Mouse (Mus musculus) intestine, postnatal 0 days (tissue): ENCODE measurements around the gene Ctf2. TPM values are rescaled to one million over a fixed set of nuclear protein-coding genes. Genes with fewer than 3 reads are reported as not detected.

Experiments
- ATAC-seq: fragments of 200-750 bp; cut with Nextera tagmentation; 2 replicates; pipeline ENCODE4 v1.8.0; 2017; ENCODE audit warnings: mild to moderate bottlenecking, moderate TSS enrichment, moderate library complexity
- H3K27ac ChIP-seq: fragments of 300-500 bp; sonication (generic); 2 replicates; pipeline ENCODE4 v1.5.1; 2014; ENCODE audit warnings: mild to moderate bottlenecking, low read depth, low read length, moderate library complexity
- H3K27me3 ChIP-seq: fragments of 300-500 bp; sonication (generic); replicated peaks from 2 replicates; pipeline ENCODE4 v1.6.1; 2014; ENCODE audit warnings: low read length, mixed read lengths; ENCODE audit not compliant: control insufficient read depth, insufficient read depth
- H3K36me3 ChIP-seq: fragments of 300-500 bp; sonication (generic); 2 replicates; pipeline ENCODE4 v1.6.1; 2014; ENCODE audit warnings: mild to moderate bottlenecking, moderate library complexity; ENCODE audit not compliant: control insufficient read depth, insufficient read depth
- H3K4me1 ChIP-seq: fragments of 300-500 bp; sonication (generic); replicated peaks from 2 replicates; pipeline ENCODE4 v1.6.1; 2014; ENCODE audit warnings: antibody characterized with exemption, low read length, mixed read lengths; ENCODE audit not compliant: control insufficient read depth, insufficient read depth
- H3K4me2 ChIP-seq: fragments of 300-500 bp; sonication (generic); replicated peaks from 2 replicates; pipeline ENCODE4 v1.6.1; 2014; ENCODE audit warnings: low read depth, mild to moderate bottlenecking, moderate library complexity
- H3K4me3 ChIP-seq: fragments of 300-500 bp; sonication (generic); 2 replicates; pipeline ENCODE4 v1.5.1; 2014; ENCODE audit warnings: low read depth, low read length
- H3K9ac ChIP-seq: fragments of 300-500 bp; sonication (generic); 2 replicates; pipeline ENCODE4 v1.6.1; 2014; ENCODE audit warnings: mild to moderate bottlenecking, low read depth, low read length
- H3K9me3 ChIP-seq: fragments of 300-500 bp; sonication (generic); 2 replicates; pipeline ENCODE4 v1.6.1; 2016; ENCODE audit warnings: mixed run types; ENCODE audit not compliant: control insufficient read depth
- CTCF ChIP-seq: sonication (generic); IDR thresholded peaks from 2 replicates; pipeline ENCODE4 v1.5.1; 2016; ENCODE audit warnings: low read depth, mild to moderate bottlenecking, control low read depth, antibody characterized with exemption, moderate library complexity
- WGBS: fragments of 180-500 bp; shearing (Covaris S2); extraction: QIAGEN DNeasy Blood & Tissue Kit; methylation state at CpG from one replicate; pipeline ENCODE4 v1.1.7; 2014; 5-methylcytosine and 5-hydroxymethylcytosine counted together
- polyA plus RNA-seq: library from polyadenylated mRNA; unstranded; fragments of >200 nt; fragmentation: Nextera tagmentation; extraction: Ambion mirVana; gene quantifications from 2 replicates; pipeline ENCODE4 v1.2.1, GENCODE M21; 2015

The Ctf2 gene
- polyA plus RNA-seq, 1 experiment from 2014 or later, result not detected

DNA sequence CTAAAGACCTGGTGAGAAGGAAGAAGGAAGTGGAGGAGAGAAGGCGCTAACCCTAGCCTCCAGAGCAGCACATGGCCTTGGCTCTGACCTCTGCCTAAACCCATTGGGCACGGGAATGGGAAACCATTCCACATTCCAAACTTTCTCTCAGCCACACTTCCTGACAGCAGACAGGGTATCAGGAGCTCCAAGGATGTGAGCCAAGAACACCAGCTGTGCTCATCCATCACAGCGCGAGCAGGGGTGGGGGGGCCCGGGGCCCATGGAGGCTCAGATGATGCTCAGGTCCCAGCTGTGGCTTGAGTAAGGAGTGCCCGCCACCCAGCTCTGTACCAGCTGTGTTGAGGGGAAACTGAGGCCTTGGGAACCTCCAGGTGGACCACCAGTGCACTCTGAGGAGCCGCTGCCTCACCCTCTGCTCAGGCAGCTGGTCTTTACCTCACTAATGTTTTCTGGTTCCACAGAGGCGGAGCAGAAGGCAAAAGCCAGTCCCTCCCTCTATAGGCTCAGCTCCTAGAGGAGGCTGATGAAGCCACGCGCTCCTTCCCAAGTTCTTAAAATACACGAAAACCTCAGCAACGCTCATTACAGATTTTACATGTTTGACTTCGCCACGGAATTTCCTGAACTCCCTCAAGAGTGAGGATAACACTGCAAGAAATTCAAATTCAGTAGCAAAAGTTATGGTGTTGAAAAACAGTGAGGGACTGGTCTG lies 46.5 kb downstream of the Ctf2 start:
- no peaks in the 10 kb centered on the region for H3K27me3 ChIP-seq
- H3K9ac ChIP-seq, result no peak overlapping the region
- H3K4me2 ChIP-seq, result no peak overlapping the region
- no peaks in the 10 kb centered on the region for H3K4me1 ChIP-seq
- no peaks in the 10 kb centered on the region for H3K9me3 ChIP-seq
- no peak overlapping the region for H3K27ac ChIP-seq
- ATAC-seq, result no peak
- no peaks in the 10 kb centered on the region for H3K36me3 ChIP-seq
- no peak for TF ChIP-seq CTCF
- no peak overlapping the region for H3K4me3 ChIP-seq
- WGBS, result 62% methylated on average over 14 of the region's 14 CpGs

DNA sequence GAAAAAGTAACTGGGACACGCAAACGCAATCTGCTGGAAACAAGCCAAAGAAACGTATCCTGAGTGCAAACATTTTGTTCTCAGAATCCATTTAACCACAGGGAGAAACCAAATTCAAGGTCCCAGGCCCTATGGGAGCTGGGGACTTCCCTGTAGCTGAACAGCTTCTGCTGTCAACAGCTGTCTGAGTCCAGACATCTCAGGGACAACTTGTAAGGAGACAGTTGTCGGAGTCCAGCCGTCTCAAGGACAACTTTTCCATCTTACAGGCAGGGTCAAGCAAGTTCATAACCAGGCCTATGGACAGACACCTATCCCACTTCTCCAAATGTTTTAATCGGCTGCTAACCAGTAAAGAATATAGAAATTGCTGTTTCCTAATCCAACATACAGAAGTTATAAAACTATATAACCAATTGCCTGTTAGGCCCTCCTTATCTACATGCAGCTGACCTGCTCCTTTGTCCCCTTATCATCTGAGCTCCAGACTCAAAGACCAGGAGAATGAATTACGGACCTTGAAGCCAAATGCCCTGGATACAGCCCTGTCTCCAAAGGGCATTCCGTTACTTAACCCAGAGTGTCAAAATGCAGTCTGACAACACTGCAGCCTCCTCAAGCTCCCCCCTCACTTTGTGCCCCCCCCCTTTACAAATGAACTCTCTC lies 49.9 kb downstream of the Ctf2 start:
- H3K27me3 ChIP-seq, result no peaks in the 10 kb centered on the region
- ATAC-seq, result peak; percentile 48; the same call in 1 of the 2 replicates
- H3K27ac ChIP-seq, result no peak overlapping the region
- no peaks in the 10 kb centered on the region for H3K36me3 ChIP-seq
- H3K9ac ChIP-seq, result no peak overlapping the region
- 45% methylated on average over 8 of the region's 8 CpGs for WGBS
- no peak overlapping the region for H3K4me3 ChIP-seq
- TF ChIP-seq CTCF, result no peak
- H3K4me1 ChIP-seq, result no peaks in the 10 kb centered on the region
- H3K4me2 ChIP-seq, result no peak overlapping the region
- no peaks in the 10 kb centered on the region for H3K9me3 ChIP-seq

DNA sequence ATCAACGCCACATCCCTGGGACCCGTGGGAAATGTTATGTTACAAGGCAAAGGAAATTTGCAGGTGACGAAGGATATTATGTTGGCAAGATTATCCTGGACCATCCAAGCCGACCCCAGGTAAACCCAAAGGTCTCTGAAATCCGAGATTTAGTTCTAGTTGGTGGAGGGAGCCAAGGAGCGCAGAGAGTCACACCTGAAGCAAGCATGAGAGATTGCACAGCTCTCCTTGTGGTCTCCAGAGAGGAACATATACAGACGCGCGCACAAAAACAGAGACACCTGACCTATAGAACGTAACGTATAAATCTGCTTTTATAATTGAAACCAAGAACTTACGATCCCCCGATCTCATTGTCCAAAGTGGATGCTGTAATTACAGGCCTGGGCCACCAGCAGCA lies 51.4 kb downstream of the Ctf2 start:
- Histone ChIP-seq H3K27me3 (no peaks in the 10 kb centered on the region), H3K4me2 (no peak overlapping the region), H3K4me1 (no peaks in the 10 kb centered on the region), H3K9ac (no peak overlapping the region), H3K36me3 (no peaks in the 10 kb centered on the region), H3K27ac (no peak overlapping the region), H3K9me3 (no peaks in the 10 kb centered on the region), H3K4me3 (no peak overlapping the region)
- 91% methylated on average over 13 of the region's 13 CpGs for WGBS
- no peak for TF ChIP-seq CTCF
- ATAC-seq, result no peak

DNA sequence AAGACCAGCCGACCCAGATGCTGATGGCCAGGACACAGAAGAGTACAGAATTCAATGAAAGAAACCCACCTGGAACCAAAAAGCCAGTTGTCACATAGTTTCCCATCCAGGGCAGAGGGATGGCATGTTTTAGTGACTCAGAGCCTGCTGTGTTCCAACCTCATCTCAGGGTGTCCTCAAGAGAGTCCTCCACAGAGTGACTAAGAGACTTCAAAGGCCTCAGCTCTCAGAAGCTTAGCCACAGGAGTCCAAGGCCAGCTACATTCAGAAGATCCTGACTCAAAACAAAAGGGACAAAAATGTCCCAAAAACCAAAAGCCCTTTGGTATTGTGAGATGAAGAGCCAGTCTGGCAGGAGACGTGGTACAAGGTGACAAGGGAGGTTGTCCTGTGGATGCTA lies 53.2 kb downstream of the Ctf2 start:
- H3K27ac ChIP-seq, result no peak overlapping the region
- no peak overlapping the region for H3K4me3 ChIP-seq
- no peak overlapping the region for H3K4me2 ChIP-seq
- H3K36me3 ChIP-seq, result no peaks in the 10 kb centered on the region
- ATAC-seq, result no peak
- no peaks in the 10 kb centered on the region for H3K27me3 ChIP-seq
- H3K9ac ChIP-seq, result no peak overlapping the region
- no peak for TF ChIP-seq CTCF
- 91% methylated on average over 2 of the region's 2 CpGs for WGBS
- no peaks in the 10 kb centered on the region for H3K4me1 ChIP-seq
- no peaks in the 10 kb centered on the region for H3K9me3 ChIP-seq

DNA sequence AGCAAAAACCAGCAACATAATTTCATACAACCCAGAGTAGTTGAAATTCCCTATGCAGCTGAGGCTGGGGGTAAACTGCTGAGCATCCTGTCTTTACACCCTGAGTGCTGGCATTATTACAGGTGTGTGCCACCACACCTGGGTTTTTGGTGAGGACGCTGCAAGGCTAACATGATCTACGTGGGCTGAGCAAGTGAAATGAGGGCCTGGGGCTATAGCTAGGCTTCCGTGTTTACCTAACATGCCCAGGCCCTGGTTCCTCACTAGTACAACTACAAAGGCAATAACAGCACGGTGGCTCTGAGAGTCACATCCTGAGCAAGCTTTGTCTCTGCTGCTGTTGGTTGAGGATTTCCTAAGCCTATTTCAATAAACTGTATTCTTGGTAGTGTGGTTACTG lies 54.4 kb downstream of the Ctf2 start:
- H3K4me3 ChIP-seq, result no peak overlapping the region
- no peak overlapping the region for H3K27ac ChIP-seq
- no peaks in the 10 kb centered on the region for H3K27me3 ChIP-seq

DNA sequence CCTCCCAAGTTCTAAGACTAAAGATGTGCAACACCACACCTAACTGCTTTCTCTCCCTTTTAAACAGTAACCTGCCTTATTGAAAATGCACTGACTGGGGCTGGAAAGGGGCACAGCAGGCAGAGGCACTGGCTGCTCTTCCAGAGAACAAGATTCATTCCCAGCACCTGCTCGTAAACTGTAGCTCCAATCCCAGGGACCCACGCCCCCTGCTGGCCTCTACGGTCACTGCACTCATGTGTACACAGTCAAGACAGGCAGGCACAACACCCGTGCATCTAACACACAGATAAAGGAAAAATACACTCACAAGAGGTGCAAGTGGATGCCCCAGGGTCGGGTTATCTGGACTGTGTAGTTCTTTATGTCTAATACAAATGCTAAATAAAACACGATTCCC lies 54.9 kb downstream of the Ctf2 start:
- no peak overlapping the region for H3K4me3 ChIP-seq
- no peaks in the 10 kb centered on the region for H3K27me3 ChIP-seq
- no peak overlapping the region for H3K9ac ChIP-seq
- no peaks in the 10 kb centered on the region for H3K36me3 ChIP-seq
- no peak overlapping the region for H3K4me2 ChIP-seq
- peak; percentile 79 for TF ChIP-seq CTCF
- H3K9me3 ChIP-seq, result no peaks in the 10 kb centered on the region
- no peak overlapping the region for H3K27ac ChIP-seq
- 67% methylated on average over 6 of the region's 6 CpGs for WGBS
- no peak for ATAC-seq
- no peaks in the 10 kb centered on the region for H3K4me1 ChIP-seq

More for the DNA sequence above, 54.4 kb downstream of the Ctf2 start:
- H3K36me3 ChIP-seq, result no peaks in the 10 kb centered on the region
- no peaks in the 10 kb centered on the region for H3K9me3 ChIP-seq
- ATAC-seq, result no peak
- H3K4me1 ChIP-seq, result no peaks in the 10 kb centered on the region
- no peak overlapping the region for H3K4me2 ChIP-seq
- WGBS, result 94% methylated on average over 4 of the region's 4 CpGs
- no peak for TF ChIP-seq CTCF
- H3K9ac ChIP-seq, result no peak overlapping the region
